Mouse (Mus musculus) testis, postnatal 10 days (tissue): ENCODE results near the gene Barx1.

Experiments
- DNase-seq: peaks from one replicate; pipeline ENCODE4 v3.0.0; 2021; ENCODE audit warnings: low spot score

The Barx1 gene

GRCm38 (mm10) chr13:48660221-48660734, 2.5 kb upstream of the Barx1 start:
- DNase-seq: peak; percentile 65

- DNase-seq: no peak
These were observed 2.1 kb upstream of the Barx1 start for GRCm38 (mm10) chr13:48660741-48661140.

GRCm38 (mm10) chr13:48661561-48661960, 1.2 kb upstream of the Barx1 start:
- DNase-seq: no peak

- no peak for DNase-seq
These were observed 601 bp downstream of the Barx1 start for GRCm38 (mm10) chr13:48663211-48663987.

GRCm38 (mm10) chr13:48663988-48664339, 1.2 kb downstream of the Barx1 start:
- no peak for DNase-seq

- no peak for DNase-seq
These were observed 2.3 kb downstream of the Barx1 start for GRCm38 (mm10) chr13:48664916-48665655.

GRCm38 (mm10) chr13:48665656-48666597, 3.1 kb downstream of the Barx1 start:
- no peak for DNase-seq

- no peak for DNase-seq
These were observed 4.7 kb downstream of the Barx1 start for GRCm38 (mm10) chr13:48667461-48667860.

- no peak for DNase-seq
These were observed 5.5 kb downstream of the Barx1 start for GRCm38 (mm10) chr13:48668091-48668975.

GRCm38 (mm10) chr13:48668976-48669534, 6.3 kb downstream of the Barx1 start:
- no peak for DNase-seq

GRCm38 (mm10) chr13:48672312-48672840, 9.6 kb downstream of the Barx1 start:
- DNase-seq: no peak

- DNase-seq: no peak
These were observed 11.8 kb downstream of the Barx1 start for GRCm38 (mm10) chr13:48674609-48675008.

GRCm38 (mm10) chr13:48679351-48679750, 16.6 kb downstream of the Barx1 start:
- DNase-seq: no peak

- no peak for DNase-seq
These were observed 23.9 kb downstream of the Barx1 start for GRCm38 (mm10) chr13:48686666-48687065.

- no peak for DNase-seq
These were observed 29.2 kb downstream of the Barx1 start for GRCm38 (mm10) chr13:48691991-48692390.

- peak; percentile 49 for DNase-seq
These were observed 31.6 kb downstream of the Barx1 start for GRCm38 (mm10) chr13:48694090-48695064.

- no peak for DNase-seq
These were observed 43.7 kb downstream of the Barx1 start for GRCm38 (mm10) chr13:48706385-48706951.

GRCm38 (mm10) chr13:48712675-48713074, 49.9 kb downstream of the Barx1 start:
- DNase-seq: no peak

GRCm38 (mm10) chr13:48716075-48716474, 53.3 kb downstream of the Barx1 start:
- DNase-seq: peak; percentile 57
